Mouse (Mus musculus) C2C12 (cell line): ENCODE measurements around the gene Nfasc.

Experiments
- CEBPB ChIP-seq: IDR thresholded peaks from one replicate; pipeline ENCODE4 v1.6.1; 2011; ENCODE audit warnings: low read depth, mild to moderate bottlenecking, control low read depth, moderate library complexity
- CTCF ChIP-seq: IDR thresholded peaks from one replicate; pipeline ENCODE4 v1.5.1; 2011; ENCODE audit not compliant: control insufficient read depth, insufficient read depth, insufficient read length
- MYOD1 ChIP-seq: IDR thresholded peaks from one replicate; pipeline ENCODE4 v1.6.1; 2011; ENCODE audit warnings: low read depth; ENCODE audit not compliant: control insufficient read depth, insufficient read length
- MYOG ChIP-seq: IDR thresholded peaks from one replicate; pipeline ENCODE4 v1.6.1; 2011; ENCODE audit not compliant: control insufficient read depth, insufficient read length; ENCODE audit errors: extremely low read depth
- USF1 ChIP-seq: IDR thresholded peaks from one replicate; pipeline ENCODE4 v1.6.1; 2011; ENCODE audit warnings: low read depth, mild to moderate bottlenecking, control low read depth, moderate library complexity

GRCm38 (mm10) chr1:132689181-132689580, 52.4 kb downstream of the Nfasc start:
- TF ChIP-seq CTCF (no peak), MYOG (no peak), CEBPB (no peak), USF1 (no peak), MYOD1 (no peak)
